Mouse (Mus musculus) inflammation-experienced regulatory T-cells (primary cell): ENCODE results near the gene Olfr9. TPM values are rescaled to one million over a fixed set of nuclear protein-coding genes. Genes with fewer than 3 reads are reported as not detected.

ENCODE experiments used
- polyA plus RNA-seq, 2 experiments: library from polyadenylated mRNA; unstranded; fragments of 100-300 nt; shearing (Covaris generic); gene quantifications; one replicate each; pipeline ENCODE4 v1.2.1; 2017

Gene Olfr9
- under 1 TPM in 1 of 2 experiments, not detected in 1; 0.51 TPM for polyA plus RNA-seq

DNA sequence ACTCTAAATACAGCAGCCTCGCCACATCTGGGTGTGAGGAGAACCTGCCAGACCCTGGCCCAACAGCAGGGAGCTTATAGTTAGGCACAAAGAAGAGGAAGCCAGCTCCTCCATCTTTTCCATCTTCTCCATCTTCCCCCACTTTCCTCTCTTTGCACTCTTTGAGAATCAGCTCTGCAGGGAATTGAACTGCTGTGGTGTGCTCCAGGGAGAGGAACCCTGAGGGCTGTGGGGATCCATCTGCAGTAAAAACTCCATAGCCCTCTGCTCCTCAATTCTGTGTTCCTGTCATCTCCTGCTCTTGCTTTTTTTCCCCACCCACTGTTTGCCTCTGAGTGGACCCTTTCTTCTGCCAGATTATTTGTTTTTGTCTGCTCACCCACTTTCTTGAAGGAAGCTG is at the start of gene Olfr9:
Gene Olfr9 (plus strand): TSS at position 301 of the 400 bp plus-strand sequence.

DNA sequence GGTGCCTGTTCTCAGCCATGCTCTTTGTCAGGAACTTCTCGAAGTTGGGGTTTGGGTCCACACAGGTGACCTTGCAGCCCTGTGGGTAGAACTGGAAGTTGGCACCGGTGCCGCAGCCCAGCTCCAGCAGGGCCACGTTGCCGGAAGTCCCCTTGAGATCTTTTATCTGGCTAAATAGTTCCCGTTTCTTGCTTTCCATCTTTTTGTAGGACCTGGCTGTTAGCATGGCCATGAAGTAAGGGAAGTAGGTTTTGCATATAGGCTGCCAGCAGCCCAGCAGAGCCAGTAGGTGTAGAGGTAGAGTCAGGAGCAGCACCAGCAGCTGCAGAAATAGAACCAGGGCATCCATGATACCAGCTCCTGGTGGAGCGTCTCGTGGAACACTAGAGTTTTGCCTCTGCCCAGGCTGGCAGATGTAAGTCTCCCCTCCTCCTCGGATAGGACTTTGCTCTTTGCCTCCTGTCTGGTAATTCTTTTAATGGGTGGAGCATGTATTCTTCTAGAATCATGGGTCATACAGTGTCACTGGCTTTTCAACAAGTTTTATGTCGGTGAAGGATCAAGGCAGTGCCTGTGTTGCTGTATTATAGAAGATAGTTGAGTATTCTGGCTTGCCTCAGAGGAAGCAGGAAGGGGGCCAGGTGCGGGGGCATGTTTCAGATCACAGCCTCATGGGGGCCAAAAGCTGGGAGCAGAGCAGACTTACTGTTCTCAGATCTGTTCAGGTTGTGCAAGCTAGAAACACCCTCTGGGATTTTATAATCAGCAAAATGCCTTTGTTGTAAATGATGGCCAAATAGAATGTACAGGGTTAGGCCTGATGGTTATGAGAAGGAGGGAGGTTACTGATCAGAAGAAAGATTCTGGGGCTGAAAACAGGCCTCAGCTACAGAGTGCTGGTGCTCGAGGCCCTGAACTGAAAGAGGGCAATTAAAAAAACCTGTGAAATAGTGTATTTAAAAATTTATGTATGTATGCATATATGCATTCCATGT is 28.3 kb upstream of the Olfr9 start, which contains the start of gene Mettl7b:
Gene Mettl7b (minus strand): TSS at position 399 of the 995 bp plus-strand sequence.

DNA sequence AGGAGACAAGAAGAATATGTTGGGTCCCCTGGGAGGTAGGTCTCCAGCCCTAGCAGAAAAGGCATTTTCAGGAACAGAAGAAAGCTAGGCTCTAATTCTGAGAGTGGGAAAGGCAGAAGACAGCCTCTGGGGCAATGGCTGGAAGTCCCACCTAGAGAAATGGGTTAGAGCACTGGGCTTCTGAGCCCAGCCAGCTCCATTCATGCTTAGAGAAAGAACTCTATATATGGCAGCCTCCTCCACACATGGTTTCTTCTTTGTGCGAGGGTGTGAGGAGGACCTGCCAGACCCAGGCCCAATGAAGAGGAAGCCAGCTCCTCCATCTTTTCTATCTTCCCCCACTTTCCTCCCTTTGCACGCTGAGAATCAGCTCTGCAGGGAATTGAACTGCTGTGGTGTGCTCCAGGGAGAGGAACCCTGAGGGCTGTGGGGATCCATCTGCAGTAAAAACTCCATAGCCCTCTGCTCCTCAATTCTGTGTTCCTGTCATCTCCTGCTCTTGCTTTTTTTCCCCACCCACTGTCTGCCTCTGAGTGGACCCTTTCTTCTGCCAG is 21.1 kb downstream of the Olfr9 start, which contains the start of gene Olfr763:
Gene Olfr763 (plus strand): TSS at position 504 of the 554 bp plus-strand sequence.

DNA sequence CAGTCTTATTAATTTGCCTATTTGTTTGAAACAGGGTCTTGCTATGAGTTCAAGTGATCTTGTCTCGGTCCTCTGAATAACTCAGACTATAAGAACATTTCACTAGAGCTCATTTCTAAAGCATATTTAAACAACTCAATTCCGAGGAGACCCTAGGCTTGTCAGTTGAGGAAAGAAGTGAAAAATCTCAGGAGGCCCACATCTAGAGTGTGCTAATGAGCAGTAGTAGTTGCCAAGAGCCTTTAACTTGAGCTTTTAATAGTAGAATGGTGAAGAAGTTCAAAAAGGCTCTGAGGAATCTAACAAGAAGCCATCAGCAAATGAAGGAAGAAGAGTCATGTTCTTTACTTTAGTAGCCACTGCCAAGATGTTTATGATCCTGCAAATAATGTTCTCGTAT is 50.6 kb downstream of the Olfr9 start, which contains the start of gene Olfr764-ps1:
Gene Olfr764-ps1 (minus strand): TSS at position 101 of the 400 bp plus-strand sequence.

Other genes starting within 250 kb of the Olfr9 start
- 100 to 1,000 TPM; 564 to 912 TPM for gene Dgka, start 244.6 kb upstream of the Olfr9 start, polyA plus RNA-seq
- gene Pym1, start 241.5 kb upstream of the Olfr9 start, polyA plus RNA-seq: 10 to 100 TPM; 30.7 to 44.7 TPM
- gene Mmp19, start 198.5 kb upstream of the Olfr9 start, polyA plus RNA-seq: 1 to 10 TPM in 1 of 2 experiments, under 1 TPM in 1; 0.27 to 1.1 TPM
- 100 to 1,000 TPM in 1 of 2 experiments, 10 to 100 TPM in 1; 99.0 to 113 TPM for gene Dnajc14, start 185.4 kb upstream of the Olfr9 start, polyA plus RNA-seq
- gene Tmem198b, start 185.1 kb upstream of the Olfr9 start, polyA plus RNA-seq: 1 to 10 TPM; 2.2 to 4.1 TPM
- 100 to 1,000 TPM; 138 to 144 TPM for gene Sarnp, start 172.1 kb upstream of the Olfr9 start, polyA plus RNA-seq
- gene Ormdl2, start 167.8 kb upstream of the Olfr9 start, polyA plus RNA-seq: 10 to 100 TPM; 65.4 to 69.2 TPM
- 1 to 10 TPM; 2.9 TPM for gene Gdf11, start 97.7 kb upstream of the Olfr9 start, polyA plus RNA-seq
- gene Cd63, start 88.4 kb upstream of the Olfr9 start, polyA plus RNA-seq: 1 to 10 TPM in 1 of 2 experiments, under 1 TPM in 1; 0.86 to 6.2 TPM
- gene Rdh5, start 66.5 kb upstream of the Olfr9 start, polyA plus RNA-seq: 10 to 100 TPM; 13.9 to 24.2 TPM
- 100 to 1,000 TPM; 113 to 188 TPM for gene Bloc1s1, start 65.4 kb upstream of the Olfr9 start, polyA plus RNA-seq
- gene Itga7, start 55.6 kb upstream of the Olfr9 start, polyA plus RNA-seq: 10 to 100 TPM in 1 of 2 experiments, 1 to 10 TPM in 1; 3.9 to 21.2 TPM
- gene Mettl7b, start 28.4 kb upstream of the Olfr9 start, polyA plus RNA-seq: not detected
- gene Olfr763, start 21.4 kb downstream of the Olfr9 start, polyA plus RNA-seq: not detected
- not detected for gene Olfr764-ps1, start 50.5 kb downstream of the Olfr9 start, polyA plus RNA-seq
- gene Olfr765, start 60.6 kb downstream of the Olfr9 start, polyA plus RNA-seq: not detected
- gene Olfr766-ps1, start 79.5 kb downstream of the Olfr9 start, polyA plus RNA-seq: under 1 TPM in 1 of 2 experiments, not detected in 1; 0.22 TPM
- gene Olfr767, start 93.5 kb downstream of the Olfr9 start, polyA plus RNA-seq: under 1 TPM; 0.04 to 0.11 TPM
- not detected for gene Olfr768, start 109.9 kb downstream of the Olfr9 start, polyA plus RNA-seq
- gene Olfr769, start 128.4 kb downstream of the Olfr9 start, polyA plus RNA-seq: not detected
- gene Olfr770, start 149.6 kb downstream of the Olfr9 start, polyA plus RNA-seq: 1 to 10 TPM in 1 of 2 experiments, under 1 TPM in 1; 0.17 to 1.2 TPM
- not detected for gene Olfr771, start 175.3 kb downstream of the Olfr9 start, polyA plus RNA-seq
- gene Olfr772, start 188.5 kb downstream of the Olfr9 start, polyA plus RNA-seq: under 1 TPM in 1 of 2 experiments, not detected in 1; 0.12 TPM
- gene Olfr773, start 198.0 kb downstream of the Olfr9 start, polyA plus RNA-seq: not detected
- not detected for gene Olfr774, start 246.8 kb downstream of the Olfr9 start, polyA plus RNA-seq